In genomic region chr7:135403416-135403815, GRCm38 (mm10) we compare ENCODE assay signal across 8 mouse cellular contexts. TPM values are rescaled to one million over a fixed set of nuclear protein-coding genes. Genes with fewer than 3 reads are reported as not detected.
DNase-seq lines count a peak whose midpoint lies in the region; TF ChIP-seq lines count a peak whose summit lies in the region.
"Had no signal": no experiment of that assay in that cellular context is flagged by ENCODE, and none has a peak within 500 bp of the region (broad histone marks: within the 10 kb centered on the region; RNA-seq: fewer than 3 reads in every experiment).

No protein-coding gene starts in this region.

- no peaks in the 10 kb centered on the region for H3K36me3 ChIP-seq in CH12.LX (replicated peaks in 1 of 2; ENCODE audit: control insufficient read depth in 1 of 2, insufficient read depth in 1 of 2, low read length in 1 of 2)
- H3K36me3 ChIP-seq: limb, embryonic 12.5 days had no signal

- no peak overlapping the region for H3K4me3 ChIP-seq in CH12.LX (replicated peaks in 1 of 3; ENCODE audit: low read depth in 2 of 3, low read length in 2 of 3, poor library complexity in 1 of 3)
- H3K4me3 ChIP-seq: limb, embryonic 12.5 days had no signal

- no peak for TF ChIP-seq POLR2A in CH12.LX (IDR thresholded peaks at IDR 0.05; ENCODE audit: low read depth, low read length)

- H3K79me2 ChIP-seq in CH12.LX (replicated peaks; ENCODE audit: control insufficient read depth, extremely low read depth, insufficient read depth, poor library complexity, severe bottlenecking): no peaks in the 10 kb centered on the region

- peaks cover 85% of the 10 kb centered on the region for H3K27me3 ChIP-seq in CH12.LX (replicated peaks)

- no peak overlapping the region for H3K9ac ChIP-seq in CH12.LX (ENCODE audit: insufficient read depth, low read depth)
- H3K9ac ChIP-seq: limb, embryonic 12.5 days had no signal

- DNase-seq in CH12.LX (ENCODE audit: extremely low read depth): peak; percentile 81
- DNase-seq in NIH3T3 (ENCODE audit: low read depth): peak; percentile 83
- DNase-seq in cerebellum, postnatal 14 days: peak; percentile 83 to 90
- peak; percentile 43 to 73 for DNase-seq in frontal cortex, postnatal 25 days (ENCODE audit: low spot score in 2 of 2)
- DNase-seq in kidney, postnatal 4 days: peak; percentile 83 to 85
- peak; percentile 23 to 53 for DNase-seq in lung, adult 18-20 months
- DNase-seq in right cerebral cortex, postnatal 14 days: peak; percentile 86

- H3K4me1 ChIP-seq in CH12.LX (ENCODE audit: control insufficient read depth in 1 of 2, insufficient read depth in 2 of 2): no peaks in the 10 kb centered on the region
- H3K4me1 ChIP-seq: limb, embryonic 12.5 days had no signal

- dilution Hi-C loops in CH12.LX (cut with MboI; ENCODE audit: extremely low pct_ligation_motif_present, extremely low pct_unique_long_range_greater_than_20kb, low sequenced_read_pairs): no loop called here

- no peak for TF ChIP-seq EP300 in CH12.LX (IDR thresholded peaks at IDR 0.05; ENCODE audit: low read length)

- H3K9me3 ChIP-seq in CH12.LX (replicated peaks; ENCODE audit: low read length): peaks cover 4% of the 10 kb centered on the region
- H3K9me3 ChIP-seq: limb, embryonic 12.5 days had no signal

- in situ Hi-C loops in CH12.LX (cut with MboI; ENCODE audit: low pct_ligation_motif_present, low pct_unique_long_range_greater_than_20kb, low sequenced_read_pairs): loop anchor here (5.0 kb wide), 1 partner anchor 84 kb away; no protein-coding TSS in a partner anchor

- TF ChIP-seq CTCF in CH12.LX (conservative IDR thresholded peaks at IDR 0.05 in 1 of 2, IDR thresholded peaks at IDR 0.05 in 1 of 2; ENCODE audit: low read depth in 2 of 2, low read length in 2 of 2): peak; percentile 78 to 91

- H3K4me2 ChIP-seq in CH12.LX (ENCODE audit: insufficient read depth, low read depth, poor library complexity, severe bottlenecking): no peak overlapping the region
- H3K4me2 ChIP-seq: limb, embryonic 12.5 days had no signal

- TF ChIP-seq RAD21 in CH12.LX (IDR thresholded peaks at IDR 0.05; ENCODE audit: low read depth, low read length): peak; percentile 82

- H3K27ac ChIP-seq in CH12.LX (ENCODE audit: insufficient read depth, low read depth): no peak overlapping the region
- H3K27ac ChIP-seq: limb, embryonic 12.5 days had no signal

TF ChIP-seq in CH12.LX, 34 proteins besides CTCF, POLR2A, EP300 and RAD21:
- TF ChIP-seq MAZ (IDR thresholded peaks at IDR 0.05; ENCODE audit: low read depth, low read length): no peak
- no peak for TF ChIP-seq MYC (IDR thresholded peaks at IDR 0.05; ENCODE audit: low read depth, low read length)
- no peak for TF ChIP-seq POLR2AphosphoS2 (IDR thresholded peaks at IDR 0.05; ENCODE audit: low read depth, low read length)
- no peak for TF ChIP-seq TBP (conservative IDR thresholded peaks at IDR 0.05; ENCODE audit: low read depth, low read length)
- peak; percentile 82 for TF ChIP-seq SMC3 (IDR thresholded peaks at IDR 0.05; ENCODE audit: low read depth, low read length)
- no peak for TF ChIP-seq MAX (IDR thresholded peaks at IDR 0.05; ENCODE audit: low read length)
- no peak for TF ChIP-seq MXI1 (IDR thresholded peaks at IDR 0.05; ENCODE audit: low read depth, low read length)
- TF ChIP-seq ZMIZ1 (IDR thresholded peaks at IDR 0.05; ENCODE audit: low read depth, low read length): no peak

RNA-seq across cellular contexts. Expression of gene Foxi2, which starts 6.7 kb away (rescaled TPM):
- not detected in 2 replicates for total RNA-seq in CH12.LX (2012; rRNA removed)
- total RNA-seq in CH12.LX (2014; rRNA removed): not detected in 2 replicates
- polyA plus RNA-seq in CH12.LX (2012; ENCODE audit: insufficient read length, low read depth): not detected in 2 replicates
